Mouse (Mus musculus) thymus, adult 2 months (tissue): ENCODE measurements at regions not wholly inside any gene's neighbourhood (a gene's known extent, or its start where the extent isn't known, plus 50 kb on each side); places are given as distances from the start of the nearest gene placed in this dataset.

Experiments used
- CTCF ChIP-seq: fragments of 200-500 bp; IDR thresholded peaks from 2 replicates; pipeline ENCODE4 v1.5.1; 2012; ENCODE audit warnings: mild to moderate bottlenecking, control low read depth, low read length, moderate library complexity, borderline replicate concordance; ENCODE audit not compliant: control insufficient read depth, poor library complexity, insufficient read depth; ENCODE audit errors: extremely low read depth
- POLR2A ChIP-seq: fragments of 200-500 bp; IDR thresholded peaks from 2 replicates; pipeline ENCODE4 v1.6.1; 2012; ENCODE audit warnings: mild to moderate bottlenecking, low read length, control low read depth, moderate library complexity; ENCODE audit not compliant: control insufficient read depth, poor library complexity, insufficient read depth; ENCODE audit errors: extremely low read depth

DNA sequence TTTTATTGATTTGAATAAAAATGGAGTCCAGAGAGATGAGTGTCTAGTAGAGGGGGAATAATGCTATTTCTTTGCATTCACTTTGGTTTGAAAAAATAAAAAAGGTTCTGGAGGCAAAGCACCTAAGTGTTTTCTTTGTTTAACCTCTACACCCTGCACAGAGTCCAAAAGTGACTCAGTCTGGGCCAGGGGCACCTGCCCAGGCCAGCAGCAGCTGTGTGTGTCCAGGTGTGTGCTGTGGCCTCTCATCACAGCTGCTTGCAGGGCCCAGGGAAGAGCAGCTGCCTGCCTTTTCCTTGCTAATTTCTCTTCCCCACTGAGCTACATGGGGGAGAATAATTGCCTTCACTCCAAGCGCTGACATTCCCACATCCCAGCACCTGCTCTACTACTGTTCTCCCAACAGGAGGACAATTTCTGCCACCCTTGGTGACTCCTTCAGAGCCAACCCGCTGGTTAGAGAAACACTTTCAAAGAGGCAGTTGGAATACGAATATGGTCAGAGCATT is 255.8 kb downstream of the Wdr72 start:
- TF ChIP-seq POLR2A (no peak), CTCF (no peak)
